Mouse (Mus musculus) ES-E14 (cell line): Measurements from ENCODE around the gene 5730596B20Rik. TPM values are rescaled to one million over a fixed set of nuclear protein-coding genes. Genes with fewer than 3 reads are reported as not detected.

Source experiments
- DNase-seq: peaks from one replicate; pipeline ENCODE4 v3.0.0-alpha.2; 2013; ENCODE audit warnings: low read depth, low spot score
- H3K27ac ChIP-seq: 2 replicates; pipeline ENCODE4 v1.5.1; 2012; ENCODE audit warnings: low read depth, mild to moderate bottlenecking, low read length, moderate library complexity, mixed read lengths; ENCODE audit not compliant: poor library complexity, insufficient read depth, severe bottlenecking
- H3K36me3 ChIP-seq: 2 replicates; pipeline ENCODE4 v1.6.1; 2012; ENCODE audit warnings: mild to moderate bottlenecking, low read length, moderate library complexity, mixed read lengths; ENCODE audit not compliant: control insufficient read depth, poor library complexity, insufficient read depth, severe bottlenecking
- H3K4me1 ChIP-seq, 2 experiments: fragments of 150-350 bp in 1 of 2; sonication (generic) in 1 of 2; 2 replicates each; pipeline ENCODE4 v1.6.1; 2012; ENCODE audit warnings: low read length in 2 of 2, mild to moderate bottlenecking in 1 of 2, mixed read lengths in 1 of 2; ENCODE audit not compliant: control insufficient read depth in 2 of 2, insufficient read depth in 2 of 2, poor library complexity in 1 of 2
- H3K4me3 ChIP-seq, 2 experiments: fragments of 150-350 bp in 1 of 2; sonication (generic) in 1 of 2; 2 replicates each; pipeline ENCODE4 v1.5.1; 2012; ENCODE audit warnings: low read length in 2 of 2, low read depth in 1 of 2, mild to moderate bottlenecking in 1 of 2, mixed read lengths in 1 of 2; ENCODE audit not compliant: insufficient read depth in 1 of 2, poor library complexity in 1 of 2, severe bottlenecking in 1 of 2
- H3K9ac ChIP-seq: 2 replicates; pipeline ENCODE4 v1.6.1; 2012; ENCODE audit warnings: low read depth, mild to moderate bottlenecking, low read length, mixed read lengths; ENCODE audit not compliant: poor library complexity, insufficient read depth, severe bottlenecking
- H3K9me3 ChIP-seq: fragments of 150-350 bp; sonication (generic); 2 replicates; pipeline ENCODE4 v1.6.1; 2012; ENCODE audit warnings: low read depth, mild to moderate bottlenecking, low read length; ENCODE audit not compliant: control insufficient read depth, insufficient read depth
- CHD2 ChIP-seq: IDR thresholded peaks from 2 replicates; pipeline ENCODE4 v1.6.1; 2014; ENCODE audit warnings: mild to moderate bottlenecking, low read depth, low read length, inconsistent platforms
- HCFC1 ChIP-seq: IDR thresholded peaks from 2 replicates; pipeline ENCODE4 v1.6.1; 2012; ENCODE audit warnings: low read length, inconsistent platforms, borderline replicate concordance; ENCODE audit not compliant: insufficient read depth
- MAFK ChIP-seq: IDR thresholded peaks from 2 replicates; pipeline ENCODE4 v1.6.1; 2014; ENCODE audit warnings: mild to moderate bottlenecking, low read depth, low read length, inconsistent platforms; ENCODE audit not compliant: insufficient read depth
- ZC3H11A ChIP-seq: IDR thresholded peaks from 2 replicates; pipeline ENCODE4 v1.6.1; 2012; ENCODE audit warnings: low read depth, mild to moderate bottlenecking, inconsistent platforms, low read length, borderline replicate concordance
- ZNF384 ChIP-seq: IDR thresholded peaks from 2 replicates; pipeline ENCODE4 v1.6.1; 2012; ENCODE audit warnings: low read depth, low read length, inconsistent platforms
- in situ Hi-C, 2 experiments: fragments of 600-800 bp; cut with MboI; formaldehyde crosslinking; loops; one replicate each; pipeline ENCODE4 v1.15.1; 2025; ENCODE audit warnings: low sequenced_read_pairs in 2 of 2, inconsistent platforms in 1 of 2; ENCODE audit not compliant: unreplicated experiment in 2 of 2
- total RNA-seq: library from RNA; depleted of rRNA; stranded (reverse); fragments of 300-350 nt; gene quantifications from 2 replicates; pipeline ENCODE4 v1.2.3, GENCODE M21; 2012

Gene 5730596B20Rik
- total RNA-seq, 1 experiment, result 0.18 TPM

DNA sequence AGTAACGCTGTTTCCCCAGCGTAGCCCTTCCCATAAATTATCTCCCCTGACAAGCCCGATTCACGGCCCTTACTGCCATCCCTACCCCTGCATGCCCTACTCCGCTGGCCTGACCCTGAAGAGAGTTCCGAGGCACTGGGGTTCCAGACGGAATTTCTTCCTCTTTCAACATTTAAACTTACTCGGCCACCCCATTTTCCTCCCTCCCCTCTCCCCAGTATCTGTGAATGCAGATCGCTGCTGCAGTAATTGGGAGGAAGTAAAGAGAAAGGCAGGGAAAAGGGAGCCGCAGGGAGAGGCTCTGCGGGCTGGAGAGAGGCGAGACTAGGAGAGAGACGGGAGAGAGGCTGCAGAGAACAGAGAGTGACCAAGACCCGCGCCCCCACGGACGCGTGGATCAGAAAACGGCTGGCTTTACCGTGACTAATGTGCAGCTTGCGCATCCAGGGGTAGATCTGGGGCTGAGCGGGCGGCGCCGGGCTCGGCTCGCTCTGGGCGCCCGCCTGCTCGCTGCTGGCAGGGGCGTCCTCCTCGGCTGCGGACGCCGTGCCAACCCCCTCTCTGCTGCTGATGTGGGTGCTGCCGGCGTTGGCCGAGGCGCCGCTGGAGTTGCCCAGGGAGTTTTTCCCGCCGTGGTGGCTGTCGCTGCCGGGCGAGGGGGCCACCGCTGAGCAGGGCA is 26.2 kb downstream of the 5730596B20Rik start:
- H3K4me3 ChIP-seq, result peak overlapping the region; percentile 54 to 72
- DNase-seq, result no peak
- no peak for TF ChIP-seq ZNF384
- no peak for TF ChIP-seq MAFK
- TF ChIP-seq ZC3H11A, result no peak
- no peak for TF ChIP-seq HCFC1
- TF ChIP-seq CHD2, result no peak
- peaks cover 0 to 4% of the 10 kb centered on the region in 2 experiments; a peak in 1 of 4 replicates for H3K4me1 ChIP-seq
- peak overlapping the region; percentile 30 for H3K9ac ChIP-seq
- H3K36me3 ChIP-seq, result no peaks in the 10 kb centered on the region
- in situ Hi-C loops, result loop anchor here in 1 of 2 experiments (25.0 kb wide), 1 partner anchor 591 kb away; no protein-coding TSS in a partner anchor
- H3K27ac ChIP-seq, result no peak overlapping the region
- no peaks in the 10 kb centered on the region for H3K9me3 ChIP-seq

- no peak within 1 kb of the TSS for H3K27ac ChIP-seq
- in situ Hi-C loops, result loop anchor here in 1 of 2 experiments (25.0 kb wide), 1 partner anchor 592 kb away; no protein-coding TSS in a partner anchor
- no peaks in the 10 kb centered on the region for H3K9me3 ChIP-seq
- TF ChIP-seq ZC3H11A (peak; percentile 68; the same call in 1 of the 2 replicates), ZNF384 (no peak), HCFC1 (no peak), CHD2 (no peak), MAFK (no peak)
- DNase-seq, result no peak
- no peaks in the 10 kb centered on the region for H3K36me3 ChIP-seq
- peaks cover 0 to 4% of the 10 kb centered on the region in 2 experiments; a peak in 1 of 4 replicates for H3K4me1 ChIP-seq
- H3K9ac ChIP-seq, result peak within 1 kb of the TSS; percentile 30
- H3K4me3 ChIP-seq, result peak within 1 kb of the TSS; percentile 54 to 72
Measured at GRCm38 (mm10) chr6:52204050-52204752, 26.9 kb downstream of the 5730596B20Rik start, which contains the start of gene Hoxa5. TSS of gene Hoxa5 (minus strand) at chr6:52204587.

GRCm38 (mm10) chr6:52205221-52205620 is 27.9 kb downstream of the 5730596B20Rik start:
- Histone ChIP-seq H3K27ac (no peak overlapping the region), H3K9ac (no peak overlapping the region), H3K4me3 (no peak overlapping the region), H3K36me3 (no peaks in the 10 kb centered on the region), H3K4me1 (peaks cover 0 to 4% of the 10 kb centered on the region in 2 experiments; a peak in 1 of 4 replicates), H3K9me3 (no peaks in the 10 kb centered on the region)
- DNase-seq, result no peak
- in situ Hi-C loops, result loop anchor here in 1 of 2 experiments (25.0 kb wide), 1 partner anchor 593 kb away; no protein-coding TSS in a partner anchor
- no peak for TF ChIP-seq MAFK
- TF ChIP-seq ZC3H11A, result no peak
- TF ChIP-seq CHD2, result no peak
- TF ChIP-seq HCFC1, result no peak
- no peak for TF ChIP-seq ZNF384

DNA sequence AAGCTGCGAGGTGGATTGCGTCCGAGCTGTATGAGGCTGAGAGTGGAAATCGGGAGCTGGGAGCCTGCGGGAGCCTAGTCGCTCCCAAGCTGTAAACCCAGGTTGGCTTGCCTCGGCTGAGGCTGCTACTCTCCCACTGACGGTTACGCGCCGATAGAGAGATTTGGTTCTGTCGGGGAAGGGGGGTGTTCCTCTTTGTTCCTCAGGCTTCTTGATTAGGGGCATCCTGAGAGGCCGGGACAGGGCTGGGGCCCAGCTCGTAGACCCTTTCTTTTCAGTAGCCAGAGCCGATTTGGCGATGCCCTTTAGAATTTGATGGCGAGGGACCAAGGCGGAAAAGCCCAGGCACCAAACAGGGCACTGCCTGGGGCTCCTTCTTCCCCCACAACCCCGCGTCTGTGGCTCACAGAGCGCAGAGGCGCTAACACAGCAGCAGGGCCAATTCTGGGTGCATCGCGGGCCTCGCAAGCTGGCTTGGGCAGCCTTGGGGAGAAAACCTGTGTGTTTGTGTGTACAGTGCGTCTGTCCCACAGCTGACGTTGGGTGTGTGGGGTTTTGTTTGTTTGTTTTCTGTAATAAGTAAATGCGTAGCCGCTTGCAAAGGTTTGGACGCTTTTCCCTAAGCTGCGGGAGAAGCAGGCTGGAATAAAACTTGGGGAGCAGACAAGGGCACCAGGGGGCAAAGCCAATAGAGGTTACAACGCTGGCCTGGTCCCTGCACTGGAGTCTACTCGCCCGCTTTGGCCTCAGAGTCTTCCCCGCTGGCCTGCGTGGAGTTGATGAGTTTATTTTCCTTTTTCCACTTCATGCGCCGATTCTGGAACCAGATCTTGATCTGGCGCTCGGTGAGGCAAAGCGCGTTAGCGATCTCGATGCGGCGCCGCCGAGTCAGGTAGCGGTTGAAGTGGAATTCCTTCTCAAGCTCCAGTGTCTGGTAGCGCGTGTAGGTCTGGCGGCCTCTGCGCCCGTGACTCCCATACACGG is 28.6 kb downstream of the 5730596B20Rik start:
- no peak overlapping the region for H3K27ac ChIP-seq
- DNase-seq, result no peak
- no peak overlapping the region for H3K9ac ChIP-seq

More for the DNA sequence above, 28.6 kb downstream of the 5730596B20Rik start:
- in situ Hi-C loops, result loop anchor here in 1 of 2 experiments (25.0 kb wide), 1 partner anchor 594 kb away; no protein-coding TSS in a partner anchor
- TF ChIP-seq CHD2 (no peak), ZNF384 (no peak), MAFK (no peak), ZC3H11A (no peak), HCFC1 (no peak)
- H3K4me1 ChIP-seq, result peaks cover 0 to 4% of the 10 kb centered on the region in 2 experiments; a peak in 1 of 4 replicates
- H3K36me3 ChIP-seq, result no peaks in the 10 kb centered on the region
- no peak overlapping the region for H3K4me3 ChIP-seq
- H3K9me3 ChIP-seq, result no peaks in the 10 kb centered on the region
